Mouse (Mus musculus) kidney, postnatal 25 days (tissue): ENCODE measurements at regions not wholly inside any gene's neighbourhood (a gene's known extent, or its start where the extent isn't known, plus 50 kb on each side); places are given as distances from the start of the nearest gene placed in this dataset.

Experiments used
- DNase-seq, 2 experiments: peaks; one replicate each; pipeline ENCODE4 v3.0.0; 2021; ENCODE audit warnings: mixed read lengths in 2 of 2

DNA sequence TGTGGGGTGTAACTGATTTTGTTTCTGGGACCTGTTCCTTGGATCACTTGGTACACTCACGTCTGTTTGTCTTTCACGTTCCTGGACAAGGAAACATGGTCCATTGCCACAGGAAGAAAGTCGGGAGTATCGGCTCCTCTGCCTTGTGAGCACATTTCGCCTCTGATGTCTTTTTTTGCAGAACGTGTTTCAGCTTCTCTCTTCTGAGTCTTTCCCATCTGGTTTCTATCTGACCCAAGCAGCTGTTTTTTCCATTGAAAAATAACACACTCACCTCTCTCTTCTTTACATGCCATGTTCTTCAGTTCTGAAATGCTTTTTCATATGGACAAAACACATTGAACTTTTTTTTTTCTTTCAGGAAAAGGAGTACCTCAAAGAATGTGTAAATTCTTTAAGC, 61.4 kb upstream of the Lrig1 start:
- DNase-seq, result no peak

DNA sequence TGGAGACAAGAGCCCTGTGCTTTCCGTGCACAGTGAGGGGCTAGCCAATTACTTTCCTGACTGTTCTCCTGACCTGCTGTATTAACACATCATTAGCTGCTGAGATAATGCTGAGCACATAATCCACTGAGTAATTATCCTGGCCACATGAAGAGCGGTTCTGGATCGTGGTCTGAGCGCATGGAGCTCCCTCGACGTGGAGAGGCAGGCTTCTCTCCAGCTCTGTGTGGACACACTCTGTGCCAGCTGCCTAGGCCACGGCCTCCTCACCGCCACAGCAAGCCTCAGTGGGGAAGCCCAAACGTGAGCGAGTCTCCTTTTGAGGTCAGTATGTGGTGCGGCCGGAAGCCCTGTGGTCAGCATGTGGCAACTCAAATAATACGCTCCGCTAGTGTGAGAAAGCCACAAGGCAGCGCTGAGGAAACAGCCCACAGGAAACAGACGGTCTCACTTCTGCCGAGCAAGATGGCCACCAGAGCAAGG, 60.7 kb upstream of the Lrig1 start:
- no peak for DNase-seq

- no peak for DNase-seq
Measured at GRCm38 (mm10) chr6:94759649-94760048, 59.7 kb upstream of the Lrig1 start.

GRCm38 (mm10) chr6:94756006-94756405, 56.0 kb upstream of the Lrig1 start:
- no peak for DNase-seq

- no peak for DNase-seq
Measured at GRCm38 (mm10) chr6:94755297-94755831, 55.4 kb upstream of the Lrig1 start.

GRCm38 (mm10) chr6:94754522-94754921, 54.6 kb upstream of the Lrig1 start:
- no peak for DNase-seq

GRCm38 (mm10) chr6:94751101-94751440, 51.1 kb upstream of the Lrig1 start:
- no peak for DNase-seq

DNA sequence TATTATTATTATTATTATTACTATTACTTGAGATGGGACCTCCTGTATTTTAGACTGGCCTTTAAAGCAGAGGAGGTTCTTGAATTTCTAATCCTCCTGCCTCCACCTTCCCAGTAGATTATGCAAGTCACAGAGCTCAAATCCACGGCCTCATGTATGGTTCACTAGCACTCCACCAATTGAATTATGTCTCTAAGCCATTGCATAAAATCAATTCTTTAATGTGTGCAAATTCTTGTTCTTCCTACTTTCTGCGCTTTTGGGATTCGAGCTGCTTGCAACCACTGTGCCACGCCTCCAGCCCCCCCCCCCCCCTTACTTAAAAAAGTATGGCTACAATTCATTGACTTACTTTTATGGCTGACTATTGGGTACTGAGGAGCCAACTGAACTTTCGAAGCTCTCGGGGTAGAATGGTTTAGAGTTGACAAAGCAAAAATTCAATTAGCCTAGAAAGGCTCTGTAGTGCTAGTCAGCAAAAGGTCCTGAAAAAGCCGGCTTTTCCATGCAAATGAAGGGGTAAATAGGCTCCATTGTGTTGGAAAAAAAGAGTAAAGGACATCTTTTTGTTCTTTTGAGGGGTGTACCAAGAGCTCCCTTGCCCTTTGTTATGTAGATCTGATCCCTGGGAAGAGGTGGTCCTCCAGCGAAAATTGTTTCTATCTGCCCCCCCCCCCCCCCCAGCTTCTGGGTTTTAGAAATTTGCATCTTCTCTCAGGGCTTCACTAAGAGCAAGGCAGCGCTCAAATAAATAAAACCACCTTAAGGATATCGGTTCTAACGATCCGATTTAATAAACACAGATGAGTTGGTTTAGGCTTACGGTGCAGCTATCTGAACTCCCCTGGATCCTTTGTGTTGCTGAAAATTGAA, 50.5 kb upstream of the Lrig1 start:
- DNase-seq, result no peak
